Mouse (Mus musculus) spleen, postnatal 14 days (tissue): ENCODE data around the gene Olfr1316.

Source experiments
- DNase-seq, 2 experiments: peaks; one replicate each; pipeline ENCODE4 v3.0.0; 2021 to 2022; ENCODE audit warnings: low spot score in 2 of 2

Olfr1316 gene

GRCm38 (mm10) chr2:112134877-112135276 lies at the start of gene Olfr1316:
Gene Olfr1316, minus strand, starts transcription at chr2:112134977.
- DNase-seq = no peak

GRCm38 (mm10) chr2:112153898-112154297 lies 19.1 kb upstream of the Olfr1316 start, which contains the start of gene Olfr1318:
Gene Olfr1318, plus strand, starts transcription at chr2:112154198.
- no peak for DNase-seq

- DNase-seq = no peak
Measured at GRCm38 (mm10) chr2:112140029-112140428, 5.3 kb upstream of the Olfr1316 start, which contains the start of gene Olfr1317. Gene Olfr1317, plus strand, starts transcription at chr2:112140329.

GRCm38 (mm10) chr2:112115340-112115739 lies 19.4 kb downstream of the Olfr1316 start, which contains the start of gene Olfr1315-ps1:
Gene Olfr1315-ps1, minus strand, starts transcription at chr2:112115440.
- DNase-seq = no peak

GRCm38 (mm10) chr2:112096681-112097080 lies 38.1 kb downstream of the Olfr1316 start, which contains the start of gene Olfr1314:
Gene Olfr1314, minus strand, starts transcription at chr2:112096781.
- DNase-seq = no peak

GRCm38 (mm10) chr2:112077743-112078142 lies 57.0 kb downstream of the Olfr1316 start, which contains the start of gene Olfr1313:
Gene Olfr1313, minus strand, starts transcription at chr2:112077843.
- DNase-seq = no peak
